Mouse (Mus musculus) adrenal gland, postnatal 25 days (tissue): ENCODE measurements around the gene Ier3. TPM values are rescaled to one million over a fixed set of nuclear protein-coding genes. Genes with fewer than 3 reads are reported as not detected.
A peak's percentile ranks its signal among the peaks of the same experiment; 100 is the strongest.

Experiments
- DNase-seq: peaks from one replicate; pipeline ENCODE4 v3.0.0; 2021; ENCODE audit warnings: mixed read lengths
- microRNA-seq, 2 experiments: library from miRNA; unstranded; fragments of <30 nt; microRNA quantifications; one replicate each; pipeline ENCODE4 v1.2.0; 2021
- total RNA-seq: library from RNA; stranded (reverse); gene quantifications from 2 replicates; pipeline ENCODE4 v1.2.3, GENCODE M21; 2021

The Ier3 gene
- total RNA-seq, 1 experiment from 2014 or later: 11.7 TPM

DNA sequence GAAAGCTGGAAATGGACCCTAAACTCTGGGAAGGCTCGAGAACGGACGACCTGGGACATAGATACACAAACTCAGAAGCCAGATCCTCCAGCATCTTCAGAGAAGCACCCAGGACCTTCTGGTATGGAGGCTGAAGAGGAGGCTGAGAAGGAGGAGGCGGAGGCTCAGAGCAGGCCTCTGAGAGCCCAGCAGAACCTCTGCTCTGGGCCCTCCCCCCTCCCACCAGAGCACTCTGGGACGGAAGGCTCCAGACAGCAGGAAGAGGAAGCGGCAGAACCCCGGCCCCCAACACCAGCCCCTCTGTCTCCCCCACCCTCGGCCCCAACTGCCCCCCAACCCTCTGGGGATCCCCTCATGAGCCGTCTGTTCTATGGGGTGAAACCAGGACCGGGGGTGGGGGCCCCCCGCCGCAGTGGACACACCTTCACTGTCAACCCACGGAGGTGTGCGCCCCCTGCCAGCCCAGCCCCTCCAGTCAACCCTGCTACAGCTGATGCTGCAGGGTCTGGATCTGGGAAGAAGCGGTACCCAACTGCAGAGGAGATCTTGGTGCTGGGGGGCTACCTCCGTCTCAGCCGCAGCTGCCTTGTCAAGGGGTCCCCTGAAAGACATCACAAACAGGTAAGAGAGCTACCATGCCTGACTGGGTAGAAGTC, 46.8 kb downstream of the Ier3 start:
- DNase-seq: no peak

DNA sequence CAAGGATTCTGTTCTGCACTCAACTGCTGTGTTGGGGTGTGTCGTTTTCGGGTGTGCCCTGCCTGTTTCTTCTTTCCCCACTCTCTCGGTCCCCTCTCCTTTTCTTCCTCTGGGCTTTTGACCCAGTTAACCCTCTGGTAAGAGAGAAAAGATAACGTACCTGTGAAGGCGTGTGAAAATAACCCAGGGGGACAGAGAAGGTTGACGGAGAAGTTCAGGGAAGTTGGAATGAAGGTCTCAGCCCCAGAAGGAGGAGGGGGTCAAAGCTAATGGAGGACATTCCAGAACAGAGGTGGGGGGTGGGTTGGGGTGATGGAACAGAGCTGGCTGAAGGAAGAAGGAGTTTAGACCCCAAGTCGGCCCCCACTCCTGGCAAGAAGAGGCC, 47.5 kb downstream of the Ier3 start:
- no peak for DNase-seq

DNA sequence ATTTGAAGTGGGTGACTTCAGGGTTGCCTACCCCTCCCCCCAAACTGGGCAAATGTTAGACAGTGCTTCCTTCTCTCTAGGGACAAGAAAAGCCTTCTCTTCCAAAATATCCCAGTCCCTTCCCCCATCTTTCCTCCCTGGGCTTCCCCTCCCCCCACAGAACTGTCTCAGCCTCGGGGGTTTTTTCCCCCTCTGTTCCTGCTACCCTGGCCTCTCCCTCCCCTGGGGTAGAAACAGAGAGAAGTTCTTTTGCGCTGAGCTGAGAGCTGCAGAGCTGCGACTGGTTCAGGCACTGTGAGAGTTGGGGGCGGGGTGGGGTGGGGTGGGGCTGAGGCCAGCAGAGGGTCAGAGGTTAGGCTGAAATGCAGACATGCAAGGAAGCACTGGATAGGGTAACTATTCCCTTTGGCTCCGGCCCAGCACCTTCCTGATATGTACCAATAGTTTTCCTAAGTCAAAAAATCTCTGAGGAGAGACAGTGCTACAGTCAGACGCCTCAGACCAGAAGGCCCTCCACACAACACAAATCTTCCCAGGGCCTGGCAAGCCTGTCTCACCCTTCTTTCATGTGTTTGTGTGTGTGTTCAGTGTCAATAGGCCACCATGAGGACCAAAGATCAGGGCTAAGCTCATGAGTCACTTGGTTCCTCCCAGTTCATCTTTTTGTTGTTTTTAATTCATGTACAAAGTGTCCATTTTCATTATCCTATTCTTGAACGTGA, 48.0 kb downstream of the Ier3 start:
- DNase-seq: peak; percentile 57

DNA sequence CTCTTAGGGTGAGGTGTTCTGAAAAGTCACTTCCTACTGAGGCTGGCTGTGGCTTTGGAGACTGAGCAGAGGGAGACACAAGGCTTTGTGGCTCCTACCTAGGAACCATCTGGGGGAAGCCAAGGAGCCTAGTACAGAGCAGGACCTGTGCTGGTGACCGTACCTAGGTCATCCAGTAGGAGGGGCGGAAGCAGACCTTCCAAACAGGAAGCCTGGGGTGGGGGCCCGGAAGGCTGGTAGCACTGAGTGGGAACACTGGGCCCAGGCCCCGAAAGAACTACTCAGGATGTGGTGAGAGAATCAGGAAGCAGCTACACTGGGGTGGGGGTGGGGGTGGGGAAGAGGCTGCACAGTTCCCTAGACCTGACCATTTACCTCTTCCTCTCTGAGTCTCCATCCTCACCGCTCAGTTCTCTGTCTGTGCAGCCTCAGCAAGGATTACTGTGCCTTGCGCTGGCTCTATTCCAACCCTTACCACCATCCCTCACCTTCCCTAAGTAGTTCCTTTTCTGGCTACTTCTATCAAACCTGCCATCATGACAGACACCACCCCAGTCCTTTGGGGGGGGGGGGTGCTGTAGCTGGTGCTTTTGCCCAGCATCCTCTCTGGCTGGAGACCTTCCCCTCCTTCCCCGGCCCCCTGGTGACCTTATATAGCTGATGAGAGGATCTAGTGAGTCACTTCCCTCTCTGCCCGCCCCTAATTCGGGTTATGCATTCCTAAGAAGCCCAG, 48.8 kb downstream of the Ier3 start:
- DNase-seq: peak; percentile 62

- DNase-seq: no peak
Observed at GRCm38 (mm10) chr17:35870884-35871696, 49.6 kb downstream of the Ier3 start.

Small RNAs within 50 kb of the gene (microRNA-seq; reads per million reads assigned to microRNA genes)
- 0.69 to 0.71 reads per million in 2 experiments for gene Gm28033

Other genes starting within 250 kb of the Ier3 start
- not detected in 2 replicates for gene Sfta2, start 220.1 kb upstream of the Ier3 start, total RNA-seq
- not detected in 2 replicates for gene Gm9573, start 195.0 kb upstream of the Ier3 start, total RNA-seq
- not detected in 2 replicates for gene Mucl3, start 178.0 kb upstream of the Ier3 start, total RNA-seq
- 41.5 and 65.4 TPM in 2 replicates for gene Vars2, start 154.1 kb upstream of the Ier3 start, total RNA-seq
- gene Gtf2h4, start 147.9 kb upstream of the Ier3 start, total RNA-seq: 22.4 and 26.9 TPM in 2 replicates
- gene Ddr1, start 117.1 kb upstream of the Ier3 start, total RNA-seq: 41.7 and 54.6 TPM in 2 replicates
- gene Flot1, start 1.5 kb downstream of the Ier3 start, total RNA-seq: 61.0 and 94.1 TPM in 2 replicates
- 192 and 221 TPM in 2 replicates for gene Tubb5, start 16.6 kb downstream of the Ier3 start, total RNA-seq
- 30.1 and 31.1 TPM in 2 replicates for gene Mdc1, start 19.8 kb downstream of the Ier3 start, total RNA-seq
- 8.7 and 9.8 TPM in 2 replicates for gene Nrm, start 39.6 kb downstream of the Ier3 start, total RNA-seq
- gene Ppp1r18, start 43.9 kb downstream of the Ier3 start, total RNA-seq: 36.5 and 36.8 TPM in 2 replicates
- 51.4 and 53.3 TPM in 2 replicates for gene Dhx16, start 58.1 kb downstream of the Ier3 start, total RNA-seq
- gene 2310061I04Rik, start 75.7 kb downstream of the Ier3 start, total RNA-seq: 41.3 and 56.5 TPM in 2 replicates
- gene Atat1, start 88.4 kb downstream of the Ier3 start, total RNA-seq: 35.6 and 44.1 TPM in 2 replicates
- gene Mrps18b, start 94.7 kb downstream of the Ier3 start, total RNA-seq: 81.8 and 90.3 TPM in 2 replicates
- 85.0 and 88.1 TPM in 2 replicates for gene Ppp1r10, start 94.8 kb downstream of the Ier3 start, total RNA-seq
- 99.5 and 116 TPM in 2 replicates for gene Abcf1, start 148.1 kb downstream of the Ier3 start, total RNA-seq
- gene Gnl1, start 158.2 kb downstream of the Ier3 start, total RNA-seq: 43.9 and 52.5 TPM in 2 replicates
- 26.8 and 27.8 TPM in 2 replicates for gene Prr3, start 158.6 kb downstream of the Ier3 start, total RNA-seq
- gene H2-T24, start 198.9 kb downstream of the Ier3 start, total RNA-seq: 4.6 and 6.4 TPM in 2 replicates
- 30.5 and 46.6 TPM in 2 replicates for gene H2-T23, start 211.2 kb downstream of the Ier3 start, total RNA-seq
- 21.7 and 29.6 TPM in 2 replicates for gene H2-T22, start 221.1 kb downstream of the Ier3 start, total RNA-seq
- gene Gm6034, start 221.3 kb downstream of the Ier3 start, total RNA-seq: not detected in 2 replicates
- 1.6 and 2.2 TPM in 2 replicates for gene Gm11127, start 236.7 kb downstream of the Ier3 start, total RNA-seq